Mouse (Mus musculus) bone marrow macrophage, adult 2 months (primary cell): ENCODE results near the gene Aspa. TPM values are rescaled to one million over a fixed set of nuclear protein-coding genes. Genes with fewer than 3 reads are reported as not detected.

Experiments used
- H3K27ac ChIP-seq: 2 replicates; pipeline ENCODE4 v1.5.1; 2012; ENCODE audit warnings: low read depth, low read length; ENCODE audit not compliant: insufficient read depth
- H3K4me1 ChIP-seq: 2 replicates; pipeline ENCODE4 v1.6.1; 2012; ENCODE audit warnings: low read length; ENCODE audit not compliant: control insufficient read depth, insufficient read depth
- H3K4me3 ChIP-seq: 2 replicates; pipeline ENCODE4 v1.5.1; 2012; ENCODE audit warnings: mild to moderate bottlenecking, low read length, moderate library complexity; ENCODE audit not compliant: insufficient read depth
- CTCF ChIP-seq: IDR thresholded peaks from 2 replicates; pipeline ENCODE4 v1.5.1; 2012; ENCODE audit warnings: low read depth, mild to moderate bottlenecking, low read length, moderate library complexity
- POLR2A ChIP-seq: IDR thresholded peaks from 2 replicates; pipeline ENCODE4 v1.6.1; 2012; ENCODE audit warnings: mild to moderate bottlenecking, low read depth, low read length, borderline replicate concordance
- polyA plus RNA-seq: library from polyadenylated mRNA; stranded (reverse); fragments of >200 nt; gene quantifications from 2 replicates; pipeline ENCODE4 v1.2.4, GENCODE M21; 2012; ENCODE audit not compliant: missing spikeins, insufficient read depth, insufficient read length

Gene Aspa
- polyA plus RNA-seq, 1 experiment, result 0.25 TPM

GRCm38 (mm10) chr11:73260457-73260856 is 68.9 kb downstream of the Aspa start:
- H3K27ac ChIP-seq, result no peak overlapping the region
- TF ChIP-seq POLR2A (no peak), CTCF (no peak)
- H3K4me1 ChIP-seq, result no peaks in the 10 kb centered on the region
- no peak overlapping the region for H3K4me3 ChIP-seq

- no peaks in the 10 kb centered on the region for H3K4me1 ChIP-seq
These were observed 70.7 kb downstream of the Aspa start for GRCm38 (mm10) chr11:73258664-73259063.

GRCm38 (mm10) chr11:73257362-73257945 is 71.9 kb downstream of the Aspa start:
- no peak overlapping the region for H3K4me3 ChIP-seq
- no peak overlapping the region for H3K27ac ChIP-seq
- TF ChIP-seq CTCF (no peak), POLR2A (no peak)
- no peaks in the 10 kb centered on the region for H3K4me1 ChIP-seq

More at GRCm38 (mm10) chr11:73258664-73259063, 70.7 kb downstream of the Aspa start:
- Histone ChIP-seq H3K27ac (no peak overlapping the region), H3K4me3 (no peak overlapping the region)
- TF ChIP-seq CTCF, result no peak
- TF ChIP-seq POLR2A, result no peak

Other genes starting within 250 kb of the Aspa start
- gene Itgae, start 239.0 kb downstream of the Aspa start, polyA plus RNA-seq, result not detected in 2 replicates
- 8.7 and 9.0 TPM in 2 replicates for gene Haspin, start 191.3 kb downstream of the Aspa start, polyA plus RNA-seq
- not detected in 2 replicates for gene P2rx5, start 169.2 kb downstream of the Aspa start, polyA plus RNA-seq
- 41.3 and 43.1 TPM in 2 replicates for gene Emc6, start 152.6 kb downstream of the Aspa start, polyA plus RNA-seq
- gene Tax1bp3, start 152.5 kb downstream of the Aspa start, polyA plus RNA-seq, result 35.4 and 37.3 TPM in 2 replicates
- 48.2 and 49.7 TPM in 2 replicates for gene Ctns, start 130.6 kb downstream of the Aspa start, polyA plus RNA-seq
- 3.3 and 4.0 TPM in 2 replicates for gene Shpk, start 130.1 kb downstream of the Aspa start, polyA plus RNA-seq
- gene Trpv1, start 95.3 kb downstream of the Aspa start, polyA plus RNA-seq, result not detected in 2 replicates
- not detected in 2 replicates for gene Trpv3, start 62.2 kb downstream of the Aspa start, polyA plus RNA-seq
- gene Gm49340, start 145 bp upstream of the Aspa start, polyA plus RNA-seq, result not detected in 2 replicates
- not detected in 2 replicates for gene Spata22, start 145 bp upstream of the Aspa start, polyA plus RNA-seq
- not detected in 2 replicates for gene Olfr20, start 21.2 kb upstream of the Aspa start, polyA plus RNA-seq
- not detected in 2 replicates for gene Olfr376, start 41.6 kb upstream of the Aspa start, polyA plus RNA-seq
- not detected in 2 replicates for gene Olfr1, start 70.0 kb upstream of the Aspa start, polyA plus RNA-seq
- gene Olfr378, start 98.9 kb upstream of the Aspa start, polyA plus RNA-seq, result not detected in 2 replicates
- not detected in 2 replicates for gene Olfr380, start 127.9 kb upstream of the Aspa start, polyA plus RNA-seq
- gene Olfr381, start 162.0 kb upstream of the Aspa start, polyA plus RNA-seq, result not detected in 2 replicates
- not detected in 2 replicates for gene Olfr382, start 187.6 kb upstream of the Aspa start, polyA plus RNA-seq